Mouse (Mus musculus) neural tube, embryonic 15.5 days (tissue): Measurements from ENCODE around the gene Asl. TPM values are rescaled to one million over a fixed set of nuclear protein-coding genes. Genes with fewer than 3 reads are reported as not detected.
"Not testable (repeated sequence)": the region's sequence is repeated elsewhere in the genome, so short reads cannot be mapped to it uniquely, and the experiment has no call there.

ENCODE experiments used
- ATAC-seq: fragments of 200-750 bp; cut with Nextera tagmentation; 2 replicates; pipeline ENCODE4 v1.8.0; 2017; ENCODE audit warnings: mild to moderate bottlenecking, moderate TSS enrichment, moderate library complexity; ENCODE audit not compliant: low FRiP score
- H3K27ac ChIP-seq: fragments of 300-500 bp; sonication (generic); replicated peaks from 2 replicates; pipeline ENCODE4 v1.5.1; 2015; ENCODE audit warnings: mild to moderate bottlenecking, inconsistent platforms
- H3K27me3 ChIP-seq: fragments of 300-500 bp; sonication (generic); replicated peaks from 2 replicates; pipeline ENCODE4 v1.6.1; 2015; ENCODE audit warnings: inconsistent platforms
- H3K36me3 ChIP-seq: fragments of 300-500 bp; sonication (generic); 2 replicates; pipeline ENCODE4 v1.6.1; 2015; ENCODE audit warnings: inconsistent platforms
- H3K4me1 ChIP-seq: fragments of 300-500 bp; sonication (generic); 2 replicates; pipeline ENCODE4 v1.6.1; 2015; ENCODE audit warnings: inconsistent platforms
- H3K4me2 ChIP-seq: fragments of 300-500 bp; sonication (generic); 2 replicates; pipeline ENCODE4 v1.6.1; 2015; ENCODE audit warnings: inconsistent platforms, mild to moderate bottlenecking, moderate library complexity
- H3K4me3 ChIP-seq: fragments of 300-500 bp; sonication (generic); replicated peaks from 2 replicates; pipeline ENCODE4 v1.5.1; 2015; ENCODE audit warnings: mild to moderate bottlenecking, inconsistent platforms
- H3K9ac ChIP-seq: fragments of 300-500 bp; sonication (generic); replicated peaks from 2 replicates; pipeline ENCODE4 v1.6.1; 2015; ENCODE audit warnings: mild to moderate bottlenecking, inconsistent platforms
- H3K9me3 ChIP-seq: fragments of 300-500 bp; sonication (generic); replicated peaks from 2 replicates; pipeline ENCODE4 v1.6.1; 2016; ENCODE audit warnings: inconsistent platforms
- WGBS: fragments of 180-500 bp; shearing (Covaris S2); methylation state at CpG from one replicate; pipeline ENCODE4 v1.1.7; 2015; ENCODE audit warnings: mixed read lengths; 5-methylcytosine and 5-hydroxymethylcytosine counted together
- polyA plus RNA-seq: library from polyadenylated mRNA; unstranded; fragments of >200 nt; fragmentation: Nextera tagmentation; extraction: Ambion mirVana; gene quantifications from 2 replicates; pipeline ENCODE4 v1.2.1, GENCODE M21; 2015

Gene Asl
- polyA plus RNA-seq, 1 experiment from 2014 or later: 46.2 TPM

DNA sequence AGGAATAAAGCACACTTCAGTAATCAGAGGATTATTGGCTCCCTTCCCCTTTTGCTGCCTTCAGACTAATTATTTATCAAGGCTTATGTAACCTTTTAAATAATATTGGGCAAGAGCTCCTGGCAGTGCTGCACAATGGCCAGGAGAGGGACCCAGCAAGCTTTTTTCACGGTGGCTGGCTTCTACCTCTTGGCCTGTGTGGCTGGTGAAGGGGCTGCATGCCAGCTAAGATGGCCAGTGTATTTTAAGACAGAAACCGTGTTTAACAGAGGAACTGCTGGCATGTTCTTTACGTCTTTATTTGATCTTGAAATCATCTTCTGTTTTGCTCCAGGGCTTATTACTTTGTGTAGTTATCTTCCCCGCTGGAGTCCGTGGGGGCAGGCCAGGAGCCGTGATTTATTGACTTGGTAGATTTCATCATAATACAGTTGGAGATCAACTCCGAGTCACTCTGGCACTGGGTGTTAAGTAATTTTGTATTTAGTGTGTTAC is 15.2 kb upstream of the Asl start:
- H3K4me3 ChIP-seq: no peak overlapping the region
- H3K4me1 ChIP-seq: 0 out of 2 replicates have a peak, but pooled peaks cover 3% of the 10 kb centered on the region
- H3K27me3 ChIP-seq: no peaks in the 10 kb centered on the region
- 67% methylated on average over 7 of the region's 7 CpGs for WGBS
- peaks cover 73% of the 10 kb centered on the region for H3K36me3 ChIP-seq
- no peak for ATAC-seq
- H3K4me2 ChIP-seq: no peak overlapping the region
- H3K9ac ChIP-seq: no peak overlapping the region
- H3K27ac ChIP-seq: no peak overlapping the region
- H3K9me3 ChIP-seq: no peaks in the 10 kb centered on the region

DNA sequence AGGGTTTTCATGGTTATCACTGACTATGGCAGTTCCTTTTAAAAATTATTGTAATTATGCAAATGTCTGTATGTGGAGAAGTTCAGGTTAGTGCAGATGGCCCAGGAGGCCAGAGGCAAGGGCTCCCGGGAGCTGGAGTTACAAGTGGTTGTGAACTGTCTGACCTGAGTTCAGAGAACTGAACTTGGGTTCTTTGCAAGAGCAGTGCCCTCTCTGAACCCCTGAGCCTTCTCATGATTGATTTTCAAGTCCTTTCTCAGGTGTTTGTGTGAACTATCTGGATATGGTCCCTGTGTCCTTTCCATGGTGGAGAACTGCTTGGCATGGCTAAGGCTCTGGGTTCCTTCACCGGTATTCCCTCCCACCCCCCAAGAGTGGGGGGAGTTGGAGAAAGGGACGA is 14.7 kb upstream of the Asl start:
- WGBS: 91% methylated on average over 3 of the region's 3 CpGs
- ATAC-seq: no peak
- no peaks in the 10 kb centered on the region for H3K9me3 ChIP-seq
- H3K4me3 ChIP-seq: no peak overlapping the region
- H3K9ac ChIP-seq: no peak overlapping the region
- no peak overlapping the region for H3K4me2 ChIP-seq
- H3K27ac ChIP-seq: no peak overlapping the region
- H3K27me3 ChIP-seq: no peaks in the 10 kb centered on the region
- peaks cover 69% of the 10 kb centered on the region for H3K36me3 ChIP-seq
- 0 out of 2 replicates have a peak, but pooled peaks cover 3% of the 10 kb centered on the region for H3K4me1 ChIP-seq

DNA sequence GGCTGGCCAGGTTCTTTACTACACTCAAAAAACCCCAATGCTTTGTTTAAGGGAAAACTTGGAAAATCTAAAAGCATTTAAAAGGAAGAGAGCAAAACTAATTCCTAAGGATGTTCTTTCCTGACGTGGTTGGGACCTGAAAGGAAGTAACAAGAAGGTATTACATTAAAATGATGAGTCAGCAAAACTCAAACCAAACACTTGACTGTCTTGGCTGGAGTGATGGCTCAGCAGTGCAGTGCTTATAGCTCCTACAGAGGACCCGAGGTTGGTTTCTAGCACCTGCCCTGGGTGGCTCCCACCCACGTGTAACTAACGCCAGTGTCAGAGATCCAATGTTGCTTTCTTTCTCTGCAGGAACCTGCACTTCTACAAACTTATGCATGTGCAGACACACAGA is 12.2 kb upstream of the Asl start:
- 0 out of 2 replicates have a peak, but pooled peaks cover 3% of the 10 kb centered on the region for H3K4me1 ChIP-seq
- ATAC-seq: no peak
- H3K27ac ChIP-seq: no peak overlapping the region
- H3K9ac ChIP-seq: no peak overlapping the region
- no peaks in the 10 kb centered on the region for H3K27me3 ChIP-seq
- WGBS: 87% methylated on average over 4 of the region's 4 CpGs
- H3K4me3 ChIP-seq: no peak overlapping the region
- H3K9me3 ChIP-seq: no peaks in the 10 kb centered on the region
- peaks cover 58% of the 10 kb centered on the region for H3K36me3 ChIP-seq
- H3K4me2 ChIP-seq: no peak overlapping the region

DNA sequence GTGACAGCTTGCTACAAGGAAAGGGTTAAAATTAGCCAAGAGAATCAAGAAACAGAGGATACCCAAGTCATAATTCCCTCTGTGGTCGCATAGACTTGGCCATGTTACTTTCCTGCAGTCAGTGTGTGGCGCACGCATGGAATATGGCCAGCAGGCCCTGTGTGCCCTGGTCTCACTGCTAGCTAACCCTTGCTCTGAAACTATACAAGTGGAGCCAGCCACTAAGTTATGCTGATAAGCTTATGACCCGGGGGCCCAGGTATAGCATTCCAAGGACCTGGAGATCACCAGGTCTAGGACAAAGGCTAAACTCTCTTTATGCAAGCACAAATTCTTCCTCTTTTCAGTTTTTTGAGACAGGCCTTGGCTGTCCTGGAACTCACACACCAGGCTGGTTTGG is 11.8 kb upstream of the Asl start:
- Histone ChIP-seq H3K27ac (no peak overlapping the region), H3K27me3 (no peaks in the 10 kb centered on the region), H3K9ac (no peak overlapping the region), H3K4me3 (no peak overlapping the region), H3K9me3 (no peaks in the 10 kb centered on the region), H3K4me1 (0 out of 2 replicates have a peak, but pooled peaks cover 3% of the 10 kb centered on the region), H3K36me3 (peaks cover 55% of the 10 kb centered on the region), H3K4me2 (no peak overlapping the region)
- 93% methylated on average over 4 of the region's 4 CpGs for WGBS
- ATAC-seq: no peak

DNA sequence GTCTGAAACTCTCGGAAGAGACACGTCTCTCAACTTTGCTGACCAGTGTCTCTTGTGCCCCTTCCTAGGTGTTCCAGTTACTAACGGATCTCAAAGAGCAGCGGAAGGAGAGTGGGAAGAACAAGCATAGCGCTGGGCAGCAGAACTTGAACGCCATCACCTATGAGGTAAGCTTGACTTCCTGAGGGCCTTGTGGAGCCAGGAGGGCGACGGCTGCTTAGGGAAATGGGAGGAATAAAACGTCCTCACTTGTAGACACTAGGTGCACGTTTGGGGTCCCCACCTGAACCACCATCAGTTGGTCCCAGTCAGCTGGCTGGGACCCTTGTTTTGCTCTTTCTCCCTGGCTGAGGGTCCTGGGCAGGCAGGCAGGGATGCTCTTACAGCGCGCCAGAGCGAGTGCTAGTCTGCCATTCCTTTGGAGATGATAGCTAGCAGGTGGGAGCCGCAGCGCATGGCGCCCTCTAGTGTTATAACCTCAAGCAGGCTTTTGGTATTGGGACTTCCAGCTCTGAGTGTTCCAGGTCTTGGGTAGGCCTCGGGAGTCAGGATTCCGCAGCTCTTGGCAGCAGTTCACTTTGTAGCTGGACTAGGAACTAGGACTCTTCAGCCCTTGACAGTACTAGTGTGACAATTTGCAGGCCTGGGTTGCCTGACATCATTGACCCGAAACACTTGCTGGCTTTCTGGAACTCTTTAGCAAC is 8.9 kb upstream of the Asl start:
- no peak for ATAC-seq

DNA sequence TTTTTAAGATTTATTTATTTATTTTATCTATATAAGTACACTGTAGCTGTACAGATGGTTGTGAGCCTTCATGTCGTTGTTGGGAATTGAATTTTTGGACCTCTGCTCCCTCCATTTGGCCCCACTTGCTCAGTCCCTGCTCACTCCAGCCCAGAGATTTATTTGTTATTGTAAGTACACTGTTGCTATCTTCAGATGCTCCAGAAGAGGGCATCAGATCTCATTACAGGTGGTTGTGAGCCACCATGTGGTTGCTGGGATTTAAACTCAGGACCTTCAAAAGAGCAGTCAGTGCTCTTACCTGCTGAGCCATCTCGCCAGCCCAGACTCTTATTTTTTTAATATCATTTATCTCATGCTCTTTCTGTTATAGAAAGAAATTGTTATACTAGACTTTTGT is 7.3 kb upstream of the Asl start:
- H3K27me3 ChIP-seq, H3K27ac ChIP-seq, H3K9me3 ChIP-seq, H3K9ac ChIP-seq, H3K4me3 ChIP-seq, ATAC-seq, H3K4me2 ChIP-seq: not testable (repeated sequence)
- Histone ChIP-seq H3K4me1 (peaks cover 12% of the 10 kb centered on the region; the same call in 1 of the 2 replicates), H3K36me3 (peaks cover 31% of the 10 kb centered on the region)
- WGBS: 64% methylated on average over 2 of the region's 2 CpGs

More for the DNA sequence above, 8.9 kb upstream of the Asl start:
- Histone ChIP-seq H3K27ac (no peak overlapping the region), H3K9ac (no peak overlapping the region), H3K36me3 (peaks cover 46% of the 10 kb centered on the region), H3K9me3 (no peaks in the 10 kb centered on the region), H3K27me3 (no peaks in the 10 kb centered on the region), H3K4me3 (no peak overlapping the region), H3K4me1 (0 out of 2 replicates have a peak, but pooled peaks cover 3% of the 10 kb centered on the region), H3K4me2 (no peak overlapping the region)
- WGBS: 68% methylated on average over 19 of the region's 19 CpGs

DNA sequence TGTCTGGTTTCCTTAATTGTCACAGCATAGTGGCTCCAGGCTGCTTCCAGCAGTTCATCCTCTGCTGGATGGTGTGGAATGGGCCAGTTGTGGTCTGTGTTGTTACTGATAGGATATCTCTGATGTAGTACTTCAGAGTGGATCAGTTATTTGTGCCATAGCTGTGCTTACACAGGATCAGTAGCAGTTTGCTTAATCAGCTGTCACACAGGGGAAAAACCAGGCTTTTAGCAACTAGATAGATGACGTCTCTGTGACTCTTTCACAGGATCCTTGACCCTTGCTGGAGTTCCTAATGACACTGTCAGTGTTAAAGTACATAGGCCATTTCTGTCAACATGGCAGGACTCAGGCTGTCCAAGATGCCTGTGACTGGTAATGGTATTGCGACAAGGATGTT is 4.8 kb upstream of the Asl start:
- whole genome bisulfite sequencing: 83% methylated on average over 2 of the region's 2 CpGs
- no peak overlapping the region for H3K4me3 ChIP-seq
- no peaks in the 10 kb centered on the region for H3K27me3 ChIP-seq
- peaks cover 21% of the 10 kb centered on the region for H3K4me1 ChIP-seq
- H3K9ac ChIP-seq: no peak overlapping the region
- peaks cover 13% of the 10 kb centered on the region; the same call in 1 of the 2 replicates for H3K36me3 ChIP-seq
- no peak overlapping the region for H3K27ac ChIP-seq
- no peaks in the 10 kb centered on the region for H3K9me3 ChIP-seq
- no peak overlapping the region for H3K4me2 ChIP-seq
- no peak for ATAC-seq

DNA sequence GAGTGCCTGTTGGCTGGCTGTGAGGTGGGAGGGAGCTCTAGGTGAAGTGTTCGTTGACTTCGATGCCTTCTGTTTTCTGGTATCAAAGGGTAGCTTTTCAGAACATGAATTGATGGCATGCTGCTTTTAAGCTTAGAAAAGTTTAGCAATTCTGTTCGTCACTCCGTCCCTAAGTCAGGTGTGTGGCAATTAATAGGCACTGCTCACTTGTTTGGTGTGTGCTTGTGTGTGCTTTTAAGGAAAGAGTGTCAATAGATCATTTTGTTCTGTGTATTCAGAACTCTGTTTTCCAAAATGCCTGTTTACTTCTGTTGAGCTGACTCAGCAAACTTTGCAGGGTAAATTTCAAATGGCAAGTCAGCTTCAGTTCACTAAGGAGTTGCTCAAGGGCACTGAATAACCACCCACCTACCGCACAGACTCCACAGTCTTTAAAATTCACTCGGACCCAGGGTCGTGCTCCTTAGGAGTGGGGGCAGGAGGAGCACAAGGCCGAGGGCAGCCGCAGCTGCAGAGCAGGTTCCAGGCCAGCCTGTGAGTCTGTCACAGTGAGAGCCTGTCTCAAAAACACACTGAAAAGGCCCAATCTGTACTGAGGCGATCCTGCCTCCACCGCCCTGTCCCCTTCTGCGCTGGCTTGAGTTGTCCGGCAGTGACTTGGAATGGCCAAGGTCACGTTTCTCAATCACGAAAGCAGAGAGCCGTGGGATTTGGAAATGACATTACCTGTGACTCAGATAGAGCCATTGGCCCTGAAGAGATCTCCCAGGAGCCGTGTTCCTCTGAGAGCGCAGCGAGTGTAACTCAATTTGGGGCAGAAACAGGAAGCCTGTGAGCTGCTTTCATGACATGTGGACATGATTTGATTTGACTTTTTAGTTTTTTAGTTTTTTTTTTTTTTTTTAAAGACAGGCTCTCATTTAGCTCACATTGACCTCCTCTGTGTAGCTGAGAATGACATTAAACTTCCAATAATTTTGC is 2.7 kb upstream of the Asl start:
- H3K27me3 ChIP-seq: peaks cover 6% of the 10 kb centered on the region; the same call in 1 of the 2 replicates
- ATAC-seq: no peak
- H3K27ac ChIP-seq: no peak overlapping the region
- WGBS: 94% methylated on average over 19 of the region's 19 CpGs
- no peaks in the 10 kb centered on the region for H3K9me3 ChIP-seq
- H3K9ac ChIP-seq: no peak overlapping the region
- 0 out of 2 replicates have a peak, but pooled peaks cover 8% of the 10 kb centered on the region for H3K36me3 ChIP-seq
- H3K4me1 ChIP-seq: peaks cover 21% of the 10 kb centered on the region
- no peak overlapping the region for H3K4me2 ChIP-seq
- no peak overlapping the region for H3K4me3 ChIP-seq

DNA sequence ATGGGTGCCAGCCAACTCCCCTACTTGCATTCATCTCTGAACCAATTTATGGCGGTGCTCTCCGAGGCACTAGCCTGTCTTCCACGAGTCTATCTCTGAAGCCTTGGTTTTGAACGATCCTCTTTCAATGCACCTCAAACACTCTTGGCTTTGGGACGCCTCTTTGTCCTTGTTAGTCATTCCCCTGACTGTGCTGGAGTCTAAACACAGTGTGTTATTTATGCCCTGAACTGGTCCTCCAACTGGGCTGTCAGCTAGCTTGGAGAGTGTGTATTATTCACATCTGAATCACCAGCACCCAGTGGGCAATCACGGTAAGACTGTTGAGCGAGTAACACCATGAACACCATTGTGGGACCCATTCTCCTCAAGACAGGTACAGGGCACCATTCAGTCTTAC is 1.4 kb downstream of the Asl start:
- WGBS: 88% methylated on average over 7 of the region's 7 CpGs
- Histone ChIP-seq H3K27me3 (peaks cover 10% of the 10 kb centered on the region; the same call in 1 of the 2 replicates), H3K9me3 (no peaks in the 10 kb centered on the region), H3K4me1 (peaks cover 28% of the 10 kb centered on the region), H3K36me3 (no peaks in the 10 kb centered on the region), H3K9ac (no peak overlapping the region), H3K4me3 (no peak overlapping the region), H3K27ac (no peak overlapping the region), H3K4me2 (no peak overlapping the region)
- no peak for ATAC-seq

DNA sequence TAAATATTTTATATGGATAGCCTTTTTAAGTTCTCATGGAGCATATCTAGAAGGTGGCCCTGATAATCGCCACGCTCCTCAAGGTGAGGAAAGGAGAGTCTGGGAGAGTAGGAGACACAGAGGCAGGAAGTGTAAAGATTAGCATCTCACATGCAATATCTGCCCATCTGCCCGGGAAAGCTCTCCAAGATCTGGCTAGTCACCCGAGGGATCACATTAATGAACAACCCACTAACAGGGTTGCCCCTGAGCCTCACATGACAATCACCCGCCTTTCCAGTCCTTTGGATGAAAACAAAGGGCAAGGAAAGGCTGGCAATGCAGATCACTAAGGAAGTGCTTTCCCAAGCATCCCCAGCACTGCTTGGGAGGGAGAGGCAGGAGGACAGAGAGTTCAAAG is 1.9 kb downstream of the Asl start:
- Histone ChIP-seq H3K9ac (no peak overlapping the region), H3K27me3 (peaks cover 10% of the 10 kb centered on the region; the same call in 1 of the 2 replicates), H3K4me1 (peaks cover 24% of the 10 kb centered on the region), H3K36me3 (no peaks in the 10 kb centered on the region), H3K4me2 (no peak overlapping the region), H3K4me3 (no peak overlapping the region), H3K27ac (no peak overlapping the region), H3K9me3 (no peaks in the 10 kb centered on the region)
- 68% methylated on average over 5 of the region's 5 CpGs for WGBS
- ATAC-seq: no peak

DNA sequence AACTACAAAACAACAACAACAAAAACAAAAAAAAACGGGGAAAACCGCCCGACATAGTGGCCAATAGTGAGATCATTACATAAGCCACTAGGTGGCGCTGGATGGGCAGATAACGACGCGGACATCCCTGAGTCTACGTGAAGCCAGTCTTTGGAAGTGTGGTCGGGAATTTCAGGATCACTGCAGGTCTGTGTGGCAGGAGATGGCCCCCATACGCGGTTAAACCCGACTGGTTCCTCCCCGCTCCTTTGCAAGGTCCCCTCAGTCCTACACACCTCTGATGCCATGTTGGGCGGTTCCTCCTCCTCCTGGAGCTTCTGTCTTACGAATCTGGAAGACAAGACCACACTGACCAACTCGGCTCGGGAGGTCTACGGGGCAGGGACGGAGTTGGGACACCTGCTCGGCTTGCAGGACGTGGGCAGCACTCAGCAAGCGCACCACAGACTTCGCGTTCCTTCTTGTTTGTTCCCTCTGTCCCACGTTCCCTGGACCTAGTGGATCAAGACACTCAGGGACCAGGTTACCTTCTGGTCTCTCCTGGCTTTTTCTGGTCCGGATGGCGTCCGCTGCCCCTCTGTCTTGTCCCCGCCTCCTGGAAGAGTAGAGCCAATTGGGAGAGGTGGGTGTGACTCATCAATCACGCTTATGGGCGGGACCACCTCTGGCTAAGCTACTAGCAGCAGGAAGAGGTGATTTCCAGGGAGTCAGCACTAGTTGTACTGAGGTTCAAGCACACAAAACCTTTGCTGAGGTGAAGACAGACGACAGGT is 5.1 kb downstream of the Asl start:
- H3K36me3 ChIP-seq: no peaks in the 10 kb centered on the region
- peak overlapping the region; percentile 86 for H3K27ac ChIP-seq
- H3K4me1 ChIP-seq: peaks cover 16% of the 10 kb centered on the region
- H3K9ac ChIP-seq: peak overlapping the region; percentile 63
- under 1% methylated on average over 32 of the region's 32 CpGs for WGBS
- no peaks in the 10 kb centered on the region for H3K9me3 ChIP-seq
- H3K4me3 ChIP-seq: peak overlapping the region; percentile 56
- ATAC-seq: peak; percentile 94
- H3K27me3 ChIP-seq: peaks cover 10% of the 10 kb centered on the region; the same call in 1 of the 2 replicates
- H3K4me2 ChIP-seq: peak overlapping the region; percentile 96
